ENCODE assay signal across 11 mouse cellular contexts in the genomic region with DNA sequence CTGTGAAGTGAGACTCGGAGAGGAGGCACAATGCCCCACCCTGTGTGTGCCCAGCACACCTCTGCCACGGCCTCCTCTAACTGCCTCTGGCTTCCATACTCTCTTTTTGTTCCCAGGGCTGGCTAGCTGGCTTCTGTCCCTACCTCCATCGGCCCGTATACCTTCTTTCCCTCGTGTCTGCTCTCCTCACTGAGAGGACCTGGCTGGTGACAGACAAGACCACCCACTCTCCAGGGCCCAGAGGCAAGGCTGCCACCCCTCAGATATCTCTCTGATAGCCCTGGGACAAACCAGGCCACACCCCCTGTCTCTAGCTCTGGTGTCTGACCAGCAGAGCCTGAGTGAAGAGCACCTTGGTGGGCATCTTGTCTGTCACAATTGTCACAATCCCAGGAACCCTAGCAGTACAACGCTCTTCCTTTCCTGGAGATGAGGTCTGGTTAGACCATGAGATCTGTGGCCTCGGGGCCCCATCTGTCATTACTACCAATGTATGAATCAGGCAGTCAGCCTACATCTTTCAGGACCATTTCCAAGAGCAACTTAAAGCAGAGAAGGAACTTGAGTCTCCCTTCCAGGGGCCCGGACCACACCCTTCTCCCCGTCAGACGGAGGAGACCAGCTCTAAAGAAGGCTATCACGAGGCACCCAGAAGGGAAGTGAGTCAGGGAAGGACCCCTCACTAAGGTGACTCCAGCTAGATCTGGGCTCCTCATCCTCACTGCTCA. TPM values are rescaled to one million over a fixed set of nuclear protein-coding genes. Genes with fewer than 3 reads are reported as not detected.
DNase-seq lines count a peak whose midpoint lies in the region; ATAC-seq lines count a peak whose summit lies in the region.
"Had no signal": no experiment of that assay in that cellular context is flagged by ENCODE, and none has a peak within 500 bp of the region (broad histone marks: within the 10 kb centered on the region; RNA-seq: fewer than 3 reads in every experiment).

No protein-coding gene starts in this region.

- ATAC-seq in heart, embryonic 14.5 days (ENCODE audit: insufficient number of reproducible peaks, insufficient read depth, low FRiP score, low read depth) = no peak
- ATAC-seq in midbrain, embryonic 13.5 days = no peak
- no peak for ATAC-seq in hindbrain, embryonic 16.5 days
- no peak for ATAC-seq in stomach, embryonic 15.5 days (ENCODE audit: insufficient read depth, low FRiP score, low read depth)
- no peak for ATAC-seq in CD4-positive, CD25-positive, alpha-beta regulatory T cell, adult 4 months

- H3K4me3 ChIP-seq in heart, embryonic 14.5 days (ENCODE audit: control insufficient read depth in 1 of 2, insufficient read depth in 1 of 2, low read depth in 1 of 2, low read length in 2 of 2) = peak overlapping the region; percentile 60 to 64
- peak overlapping the region; percentile 50 for H3K4me3 ChIP-seq in midbrain, embryonic 10.5 days
- no peak overlapping the region for H3K4me3 ChIP-seq in midbrain, embryonic 13.5 days (replicated peaks)
- H3K4me3 ChIP-seq in hindbrain, embryonic 16.5 days (ENCODE audit: low read length) = peak overlapping the region; percentile 39
- peak overlapping the region; percentile 51 for H3K4me3 ChIP-seq in stomach, embryonic 15.5 days (replicated peaks)

- no peak for DNase-seq in heart, postnatal 36 days
- no peak for DNase-seq in midbrain, embryonic 10.5 days (ENCODE audit: low spot score)
- no peak for DNase-seq in gastrocnemius, postnatal 4 days (ENCODE audit: low spot score in 2 of 2)
- DNase-seq: left cerebral cortex, postnatal 4 days had no signal

- 22% methylated on average over 11 of the region's 11 CpGs for WGBS in heart, embryonic 14.5 days
- WGBS in midbrain, embryonic 10.5 days = 80% methylated on average over 11 of the region's 11 CpGs
- whole genome bisulfite sequencing in midbrain, embryonic 13.5 days = 78% methylated on average over 11 of the region's 11 CpGs
- 74% methylated on average over 11 of the region's 11 CpGs for WGBS in hindbrain, embryonic 16.5 days
- WGBS in stomach, embryonic 15.5 days = 43% methylated on average over 11 of the region's 11 CpGs

- H3K36me3 ChIP-seq in heart, embryonic 14.5 days (ENCODE audit: control insufficient read depth, insufficient read depth, low read length) = peaks cover 4% of the 10 kb centered on the region; the same call in 1 of the 2 replicates
- H3K36me3 ChIP-seq in midbrain, embryonic 10.5 days = no peaks in the 10 kb centered on the region
- H3K36me3 ChIP-seq in midbrain, embryonic 13.5 days = no peaks in the 10 kb centered on the region
- H3K36me3 ChIP-seq in hindbrain, embryonic 16.5 days (ENCODE audit: control insufficient read depth, insufficient read depth, low read length) = no peaks in the 10 kb centered on the region
- no peaks in the 10 kb centered on the region for H3K36me3 ChIP-seq in stomach, embryonic 15.5 days

- peaks cover 49 to 66% of the 10 kb centered on the region in 2 experiments for H3K4me1 ChIP-seq in heart, embryonic 14.5 days (ENCODE audit: control insufficient read depth in 2 of 2, insufficient read depth in 2 of 2, low read length in 2 of 2)
- peaks cover 36% of the 10 kb centered on the region for H3K4me1 ChIP-seq in midbrain, embryonic 10.5 days
- H3K4me1 ChIP-seq in midbrain, embryonic 13.5 days (replicated peaks) = peaks cover 19% of the 10 kb centered on the region
- peaks cover 16% of the 10 kb centered on the region for H3K4me1 ChIP-seq in hindbrain, embryonic 16.5 days (ENCODE audit: control insufficient read depth, insufficient read depth, low read depth, low read length)
- peaks cover 66% of the 10 kb centered on the region for H3K4me1 ChIP-seq in stomach, embryonic 15.5 days

- no peaks in the 10 kb centered on the region for H3K27me3 ChIP-seq in heart, embryonic 14.5 days (ENCODE audit: control insufficient read depth, insufficient read depth, low read length)
- peaks cover 58% of the 10 kb centered on the region for H3K27me3 ChIP-seq in midbrain, embryonic 10.5 days (ENCODE audit: low read depth, poor library complexity, severe bottlenecking)
- H3K27me3 ChIP-seq in midbrain, embryonic 13.5 days = peaks cover 31% of the 10 kb centered on the region
- peaks cover 13% of the 10 kb centered on the region for H3K27me3 ChIP-seq in hindbrain, embryonic 16.5 days (replicated peaks; ENCODE audit: control insufficient read depth, insufficient read depth, low read length)
- no peaks in the 10 kb centered on the region for H3K27me3 ChIP-seq in stomach, embryonic 15.5 days (replicated peaks)

- peak overlapping the region; percentile 81 to 96 for H3K27ac ChIP-seq in heart, embryonic 14.5 days (replicated peaks in 1 of 2; ENCODE audit: control insufficient read depth in 1 of 2, insufficient read depth in 1 of 2, low read depth in 2 of 2, low read length in 2 of 2)
- H3K27ac ChIP-seq in midbrain, embryonic 10.5 days (replicated peaks) = no peak overlapping the region
- no peak overlapping the region for H3K27ac ChIP-seq in midbrain, embryonic 13.5 days
- H3K27ac ChIP-seq in hindbrain, embryonic 16.5 days (ENCODE audit: low read depth, low read length) = no peak overlapping the region
- no peak overlapping the region for H3K27ac ChIP-seq in stomach, embryonic 15.5 days

- H3K9me3 ChIP-seq in heart, embryonic 14.5 days (ENCODE audit: control insufficient read depth, low read length) = no peaks in the 10 kb centered on the region
- H3K9me3 ChIP-seq in midbrain, embryonic 10.5 days (replicated peaks) = no peaks in the 10 kb centered on the region
- H3K9me3 ChIP-seq in midbrain, embryonic 13.5 days = no peaks in the 10 kb centered on the region
- H3K9me3 ChIP-seq in hindbrain, embryonic 16.5 days (ENCODE audit: control insufficient read depth, low read length) = no peaks in the 10 kb centered on the region
- H3K9me3 ChIP-seq in stomach, embryonic 15.5 days = no peaks in the 10 kb centered on the region

- H3K9ac ChIP-seq in heart, embryonic 14.5 days (ENCODE audit: low read length) = peak overlapping the region; percentile 89
- H3K9ac ChIP-seq in midbrain, embryonic 13.5 days (replicated peaks) = no peak overlapping the region; the same call in 1 of the 2 replicates
- peak overlapping the region; percentile 13; the same call in 1 of the 2 replicates for H3K9ac ChIP-seq in hindbrain, embryonic 16.5 days (ENCODE audit: low read depth, low read length)
- peak overlapping the region; percentile 21; the same call in 1 of the 2 replicates for H3K9ac ChIP-seq in stomach, embryonic 15.5 days

- intact Hi-C loops in heart, postnatal 36 days (cut with DNase I) = no loop called here

- H3K4me2 ChIP-seq in heart, embryonic 14.5 days (ENCODE audit: low read length) = peak overlapping the region; percentile 87
- no peak overlapping the region for H3K4me2 ChIP-seq in midbrain, embryonic 13.5 days (replicated peaks)
- peak overlapping the region; percentile 55 for H3K4me2 ChIP-seq in hindbrain, embryonic 16.5 days (ENCODE audit: low read length)
- peak overlapping the region; percentile 63 for H3K4me2 ChIP-seq in stomach, embryonic 15.5 days

RNA-seq across cellular contexts. Expression of gene Cspg4, which starts 1.0 kb away (rescaled TPM):
- 23.0 and 24.3 TPM in 2 replicates for polyA plus RNA-seq in heart, embryonic 14.5 days (2014; fragmentation: Nextera tagmentation; extraction: Ambion mirVana)
- total RNA-seq in heart, postnatal 36 days (2021) = 10 to 100 TPM; 14.7 to 16.7 TPM
- polyA plus RNA-seq in midbrain, embryonic 10.5 days (2016; fragmentation: Nextera tagmentation; extraction: Ambion mirVana) = 0.91 and 1.7 TPM in 2 replicates
- 3.2 and 3.5 TPM in 2 replicates for polyA plus RNA-seq in midbrain, embryonic 13.5 days (2015; fragmentation: Nextera tagmentation; extraction: Ambion mirVana)
- 10.7 and 10.8 TPM in 2 replicates for polyA plus RNA-seq in hindbrain, embryonic 16.5 days (2015; fragmentation: Nextera tagmentation; extraction: Ambion mirVana)
- 18.9 and 21.1 TPM in 2 replicates for polyA plus RNA-seq in stomach, embryonic 15.5 days (2015; fragmentation: Nextera tagmentation; extraction: Ambion mirVana)
- polyA plus RNA-seq in CD4-positive, CD25-positive, alpha-beta regulatory T cell, adult 4 months (2017; shearing (Covaris generic)) = not detected
- 10 to 100 TPM; 44.4 to 46.1 TPM for total RNA-seq in gastrocnemius, postnatal 4 days (2021)
- total RNA-seq: common myeloid progenitor, adult 5-6 weeks; neutrophil, adult 5-6 weeks had no signal

RNA-seq across cellular contexts. Expression of gene Odf3l1, which starts 1.4 kb away (rescaled TPM):
- 0.50 and 0.72 TPM in 2 replicates for polyA plus RNA-seq in heart, embryonic 14.5 days (2014; fragmentation: Nextera tagmentation; extraction: Ambion mirVana)
- not detected for total RNA-seq in heart, postnatal 36 days (2021)
- not detected in 2 replicates for polyA plus RNA-seq in midbrain, embryonic 10.5 days (2016; fragmentation: Nextera tagmentation; extraction: Ambion mirVana)
- not detected in 2 replicates for polyA plus RNA-seq in midbrain, embryonic 13.5 days (2015; fragmentation: Nextera tagmentation; extraction: Ambion mirVana)
- polyA plus RNA-seq in hindbrain, embryonic 16.5 days (2015; fragmentation: Nextera tagmentation; extraction: Ambion mirVana) = 0.20 TPM in 1 of 2 replicates, not detected in the other
- polyA plus RNA-seq in stomach, embryonic 15.5 days (2015; fragmentation: Nextera tagmentation; extraction: Ambion mirVana) = 1.4 and 2.3 TPM in 2 replicates
- polyA plus RNA-seq in CD4-positive, CD25-positive, alpha-beta regulatory T cell, adult 4 months (2017; shearing (Covaris generic)) = not detected
- 1 to 10 TPM; 1.1 to 1.6 TPM for total RNA-seq in gastrocnemius, postnatal 4 days (2021)
- total RNA-seq: common myeloid progenitor, adult 5-6 weeks; left cerebral cortex, postnatal 4 days; neutrophil, adult 5-6 weeks had no signal

Comparison
In these comparisons a context has a peak if more than half of its experiments do, and no peak if none do; other contexts are left out.
1. H3K27ac ChIP-seq: peak in heart, embryonic 14.5 days (2 of 2); none in midbrain, embryonic 10.5 days (single experiment), midbrain, embryonic 13.5 days (single experiment), hindbrain, embryonic 16.5 days (single experiment) and stomach, embryonic 15.5 days (single experiment).